Mouse (Mus musculus) ES-E14 (cell line): ENCODE results near the gene Ptgs1.

Experiments used
- CHD2 ChIP-seq: IDR thresholded peaks from 2 replicates; pipeline ENCODE4 v1.6.1; 2014; ENCODE audit warnings: mild to moderate bottlenecking, low read depth, low read length, inconsistent platforms
- HCFC1 ChIP-seq: IDR thresholded peaks from 2 replicates; pipeline ENCODE4 v1.6.1; 2012; ENCODE audit warnings: low read length, inconsistent platforms, borderline replicate concordance; ENCODE audit not compliant: insufficient read depth
- MAFK ChIP-seq: IDR thresholded peaks from 2 replicates; pipeline ENCODE4 v1.6.1; 2014; ENCODE audit warnings: mild to moderate bottlenecking, low read depth, low read length, inconsistent platforms; ENCODE audit not compliant: insufficient read depth
- ZC3H11A ChIP-seq: IDR thresholded peaks from 2 replicates; pipeline ENCODE4 v1.6.1; 2012; ENCODE audit warnings: low read depth, mild to moderate bottlenecking, inconsistent platforms, low read length, borderline replicate concordance
- ZNF384 ChIP-seq: IDR thresholded peaks from 2 replicates; pipeline ENCODE4 v1.6.1; 2012; ENCODE audit warnings: low read depth, low read length, inconsistent platforms

DNA sequence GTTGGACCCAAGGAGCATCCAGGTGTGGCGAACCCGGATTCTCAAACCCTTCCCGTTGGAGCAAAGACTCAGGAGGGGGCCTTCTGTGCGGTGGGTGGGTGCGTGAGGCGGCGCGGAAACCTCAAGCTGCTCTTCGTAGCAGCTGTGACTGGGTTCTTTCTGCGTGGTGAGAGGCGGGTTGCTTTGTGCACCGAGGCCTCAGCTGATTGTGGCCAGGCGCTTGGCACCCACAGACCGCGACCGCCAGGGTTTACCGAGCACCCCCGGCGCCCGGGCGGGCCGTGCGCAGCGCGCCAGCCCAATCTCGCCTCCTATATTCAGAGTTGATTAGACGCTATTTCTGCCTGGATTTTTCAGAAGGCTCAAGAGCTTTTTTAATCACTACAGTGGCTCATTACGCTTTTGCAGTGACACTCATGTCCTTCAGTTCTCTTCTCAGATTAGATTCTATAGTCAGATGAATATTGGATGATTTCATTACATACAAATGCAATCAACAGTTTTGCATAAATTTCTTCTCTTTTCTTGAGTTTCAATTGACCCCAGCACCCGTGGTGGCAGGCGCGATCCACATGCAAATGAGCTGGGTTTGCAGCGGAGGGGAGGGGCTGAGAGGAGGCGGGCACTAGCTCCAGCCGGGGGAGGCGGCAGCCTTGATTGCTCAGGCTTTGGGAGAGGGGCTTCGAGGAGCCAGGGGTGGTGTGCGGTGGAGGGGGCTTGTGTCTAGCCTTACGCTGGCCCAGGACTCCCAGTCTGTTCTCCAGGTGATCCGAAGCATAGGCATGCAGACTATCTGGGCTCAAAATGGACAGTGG is 27.0 kb upstream of the Ptgs1 start:
- TF ChIP-seq ZNF384 (no peak), ZC3H11A (no peak), MAFK (no peak), CHD2 (no peak), HCFC1 (no peak)
